Mouse (Mus musculus): ENCODE measurements at regions not wholly inside any gene's neighbourhood (a gene's known extent, or its start where the extent isn't known, plus 50 kb on each side); places are given as distances from the start of the nearest gene placed in this dataset.
"Not testable (repeated sequence)": the region's sequence is repeated elsewhere in the genome, so short reads cannot be mapped to it uniquely, and the experiment has no call there.

DNA sequence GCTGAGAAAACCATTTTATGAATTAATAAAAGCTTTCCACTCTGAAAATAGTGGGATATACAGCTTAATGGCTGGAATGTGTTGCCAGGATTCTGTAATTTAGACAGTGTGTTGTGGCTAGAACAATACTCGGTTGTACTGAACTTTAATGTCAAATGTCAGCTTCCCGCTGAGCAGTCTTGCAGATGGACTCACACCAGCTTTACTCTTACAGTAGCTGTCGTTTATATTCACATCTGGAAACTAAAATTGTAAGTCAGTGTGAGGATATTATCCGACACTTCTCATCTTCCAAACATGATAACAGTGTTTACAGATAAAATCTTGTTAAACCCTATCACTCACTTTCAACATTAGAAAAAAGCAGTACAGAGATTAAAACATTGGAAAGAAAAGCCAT, 328.3 kb upstream of the Gje1 start:
- H3K27ac ChIP-seq (replicated peaks; ENCODE audit: low read depth, low read length): no peak overlapping the region
- no peak overlapping the region for H3K4me2 ChIP-seq (ENCODE audit: low read depth, low read length)
- no peak for ATAC-seq (replicated peaks; ENCODE audit: insufficient number of reproducible peaks, low FRiP score, low TSS enrichment, low read depth)
- H3K27me3 ChIP-seq (ENCODE audit: control insufficient read depth, insufficient read depth, low read length): no peaks in the 10 kb centered on the region
- WGBS: 60% methylated on average over 4 of the region's 4 CpGs
- no peak for DNase-seq (ENCODE audit: low spot score)
- H3K4me1 ChIP-seq (ENCODE audit: control insufficient read depth, insufficient read depth, low read length): no peaks in the 10 kb centered on the region
- H3K9me3 ChIP-seq (replicated peaks; ENCODE audit: control insufficient read depth, low read length): no peaks in the 10 kb centered on the region
- no peak overlapping the region for H3K4me3 ChIP-seq (ENCODE audit: low read depth, low read length)
- H3K9ac ChIP-seq (replicated peaks; ENCODE audit: low read length): no peak overlapping the region
- no peaks in the 10 kb centered on the region for H3K36me3 ChIP-seq (replicated peaks; ENCODE audit: control insufficient read depth, insufficient read depth, low read depth, low read length)

DNA sequence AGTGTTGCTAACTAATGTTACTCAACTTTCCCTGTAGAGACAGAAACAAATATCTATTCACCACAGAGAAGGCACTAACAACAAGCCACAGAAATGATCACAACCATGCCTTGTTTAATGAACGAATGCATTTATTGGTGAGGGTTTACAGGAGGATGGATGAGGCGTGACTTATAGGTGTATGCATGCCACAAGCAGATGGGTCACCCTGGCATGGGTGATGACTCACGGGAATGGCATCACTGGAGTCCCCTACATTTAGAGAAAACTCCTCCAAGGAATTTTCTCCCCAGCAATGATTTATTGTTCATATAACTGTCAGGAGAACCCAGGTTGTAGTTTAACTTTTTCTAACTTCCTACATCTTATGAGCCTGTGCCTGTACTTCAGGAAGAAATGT, 319.6 kb upstream of the Gje1 start:
- Histone ChIP-seq H3K36me3 (replicated peaks; ENCODE audit: control insufficient read depth, insufficient read depth, low read depth, low read length) (no peaks in the 10 kb centered on the region), H3K27ac (replicated peaks; ENCODE audit: low read depth, low read length) (no peak overlapping the region), H3K4me3 (ENCODE audit: low read depth, low read length) (no peak overlapping the region), H3K4me1 (ENCODE audit: control insufficient read depth, insufficient read depth, low read length) (no peaks in the 10 kb centered on the region), H3K4me2 (ENCODE audit: low read depth, low read length) (no peak overlapping the region), H3K9ac (replicated peaks; ENCODE audit: low read length) (no peak overlapping the region), H3K27me3 (ENCODE audit: control insufficient read depth, insufficient read depth, low read length) (no peaks in the 10 kb centered on the region), H3K9me3 (replicated peaks; ENCODE audit: control insufficient read depth, low read length) (no peaks in the 10 kb centered on the region)
- 82% methylated on average over 3 of the region's 3 CpGs for WGBS
- ATAC-seq (replicated peaks; ENCODE audit: insufficient number of reproducible peaks, low FRiP score, low TSS enrichment, low read depth): no peak
- DNase-seq (ENCODE audit: low spot score): no peak

DNA sequence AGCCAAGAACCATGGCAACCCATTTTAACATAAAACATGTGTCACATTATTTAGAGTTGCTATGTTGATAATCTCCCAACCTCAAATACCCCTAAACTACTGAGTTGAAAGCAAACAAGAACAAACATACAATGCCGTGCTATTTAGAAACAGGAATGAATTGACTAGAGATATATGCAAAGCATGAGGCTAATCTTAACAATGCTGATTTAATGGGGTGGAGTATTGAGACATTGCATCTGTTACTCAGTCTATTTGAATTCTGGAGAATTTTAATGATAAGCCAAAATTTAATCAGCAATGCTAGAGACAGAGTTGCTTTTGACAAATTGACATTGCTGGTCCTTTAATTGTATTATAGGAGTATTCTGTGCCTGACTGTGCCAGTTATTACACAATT, 313.5 kb upstream of the Gje1 start:
- Histone ChIP-seq H3K36me3 (replicated peaks; ENCODE audit: control insufficient read depth, insufficient read depth, low read depth, low read length) (no peaks in the 10 kb centered on the region), H3K9ac (replicated peaks; ENCODE audit: low read length) (no peak overlapping the region), H3K4me1 (ENCODE audit: control insufficient read depth, insufficient read depth, low read length) (no peaks in the 10 kb centered on the region), H3K27me3 (ENCODE audit: control insufficient read depth, insufficient read depth, low read length) (no peaks in the 10 kb centered on the region), H3K27ac (replicated peaks; ENCODE audit: low read depth, low read length) (no peak overlapping the region), H3K9me3 (replicated peaks; ENCODE audit: control insufficient read depth, low read length) (no peaks in the 10 kb centered on the region), H3K4me2 (ENCODE audit: low read depth, low read length) (no peak overlapping the region), H3K4me3 (ENCODE audit: low read depth, low read length) (no peak overlapping the region)
- WGBS: 85% methylated on average over 1 of the region's 1 CpGs
- ATAC-seq (replicated peaks; ENCODE audit: insufficient number of reproducible peaks, low FRiP score, low TSS enrichment, low read depth) (no peak), DNase-seq (ENCODE audit: low spot score) (no peak)

DNA sequence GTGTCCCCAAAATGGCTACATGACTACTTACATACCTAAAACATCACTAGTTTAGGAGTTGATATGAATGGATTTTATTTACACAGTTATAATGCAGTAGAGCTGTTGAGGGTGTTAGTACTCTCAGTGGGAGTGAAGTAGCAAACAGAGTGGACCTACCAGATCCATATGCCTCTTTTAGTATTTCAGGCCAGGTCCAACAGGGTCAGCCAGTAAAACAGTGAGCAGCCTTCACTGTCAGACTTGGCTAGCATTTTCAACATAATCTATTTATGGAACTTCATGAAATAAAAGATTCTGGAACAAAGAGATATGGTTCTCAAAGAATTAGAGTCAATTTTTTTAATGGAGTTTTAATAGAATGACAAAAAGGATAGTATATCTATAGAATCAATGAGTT, 311.1 kb upstream of the Gje1 start:
- H3K4me2 ChIP-seq (ENCODE audit: low read depth, low read length): no peak overlapping the region
- no peak for DNase-seq (ENCODE audit: low spot score)
- no peak overlapping the region for H3K9ac ChIP-seq (replicated peaks; ENCODE audit: low read length)
- no peaks in the 10 kb centered on the region for H3K9me3 ChIP-seq (replicated peaks; ENCODE audit: control insufficient read depth, low read length)
- H3K36me3 ChIP-seq (replicated peaks; ENCODE audit: control insufficient read depth, insufficient read depth, low read depth, low read length): no peaks in the 10 kb centered on the region
- no peak for ATAC-seq (replicated peaks; ENCODE audit: insufficient number of reproducible peaks, low FRiP score, low TSS enrichment, low read depth)
- no peaks in the 10 kb centered on the region for H3K4me1 ChIP-seq (ENCODE audit: control insufficient read depth, insufficient read depth, low read length)
- H3K27ac ChIP-seq (replicated peaks; ENCODE audit: low read depth, low read length): no peak overlapping the region
- H3K4me3 ChIP-seq (ENCODE audit: low read depth, low read length): no peak overlapping the region
- no peaks in the 10 kb centered on the region for H3K27me3 ChIP-seq (ENCODE audit: control insufficient read depth, insufficient read depth, low read length)

DNA sequence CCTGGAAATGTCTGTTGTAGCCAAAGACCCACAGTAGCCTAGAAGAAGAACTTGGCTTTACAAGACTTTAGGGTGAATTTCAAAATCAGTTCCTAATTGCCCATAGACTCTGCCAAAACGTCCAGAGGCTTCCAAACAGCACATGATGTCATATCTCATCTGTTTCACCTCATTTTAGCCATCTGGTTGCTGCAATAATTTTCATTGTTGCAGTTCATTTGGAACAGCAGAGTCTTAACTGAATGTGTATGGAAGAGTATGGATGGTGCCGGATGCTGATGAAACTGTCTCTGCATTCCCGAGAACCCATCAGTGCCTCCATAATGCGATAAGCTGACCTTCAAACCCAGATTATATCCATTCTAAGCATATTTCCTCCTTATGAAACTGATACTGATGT, 295.9 kb upstream of the Gje1 start:
- H3K36me3 ChIP-seq (replicated peaks; ENCODE audit: control insufficient read depth, insufficient read depth, low read depth, low read length): no peaks in the 10 kb centered on the region
- H3K4me3 ChIP-seq (ENCODE audit: low read depth, low read length): no peak overlapping the region
- no peak overlapping the region for H3K9ac ChIP-seq (replicated peaks; ENCODE audit: low read length)
- WGBS: 87% methylated on average over 4 of the region's 4 CpGs
- ATAC-seq (replicated peaks; ENCODE audit: insufficient number of reproducible peaks, low FRiP score, low TSS enrichment, low read depth) (no peak), DNase-seq (ENCODE audit: low spot score) (no peak)
- no peaks in the 10 kb centered on the region for H3K9me3 ChIP-seq (replicated peaks; ENCODE audit: control insufficient read depth, low read length)
- no peak overlapping the region for H3K27ac ChIP-seq (replicated peaks; ENCODE audit: low read depth, low read length)
- no peak overlapping the region for H3K4me2 ChIP-seq (ENCODE audit: low read depth, low read length)
- no peaks in the 10 kb centered on the region for H3K27me3 ChIP-seq (ENCODE audit: control insufficient read depth, insufficient read depth, low read length)
- H3K4me1 ChIP-seq (ENCODE audit: control insufficient read depth, insufficient read depth, low read length): no peaks in the 10 kb centered on the region

DNA sequence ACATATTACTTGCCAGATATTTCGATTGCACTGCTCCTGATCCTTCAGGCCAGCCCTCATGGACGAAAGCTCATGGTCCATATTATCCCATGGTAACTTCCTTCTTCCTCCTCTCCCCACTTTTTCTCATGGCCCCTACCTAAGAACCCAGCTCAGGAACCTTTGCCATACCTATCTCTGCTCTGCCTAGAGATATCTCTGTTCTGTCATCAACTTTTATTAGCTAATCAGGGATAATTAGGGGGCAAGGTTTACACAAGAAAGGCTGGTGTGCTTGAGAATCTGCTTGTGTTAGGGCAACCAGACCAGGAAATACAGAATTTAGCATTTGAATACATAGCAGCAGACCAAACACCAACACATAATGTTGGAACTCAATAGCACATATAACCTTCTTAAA, 278.4 kb upstream of the Gje1 start:
- DNase-seq (ENCODE audit: low spot score): no peak
- H3K36me3 ChIP-seq (replicated peaks; ENCODE audit: control insufficient read depth, insufficient read depth, low read depth, low read length): no peaks in the 10 kb centered on the region
- no peaks in the 10 kb centered on the region for H3K4me1 ChIP-seq (ENCODE audit: control insufficient read depth, insufficient read depth, low read length)
- no peak overlapping the region for H3K9ac ChIP-seq (replicated peaks; ENCODE audit: low read length)
- no peak overlapping the region for H3K4me2 ChIP-seq (ENCODE audit: low read depth, low read length)
- no peak for ATAC-seq (replicated peaks; ENCODE audit: insufficient number of reproducible peaks, low FRiP score, low TSS enrichment, low read depth)
- H3K9me3 ChIP-seq (replicated peaks; ENCODE audit: control insufficient read depth, low read length): no peaks in the 10 kb centered on the region
- H3K27me3 ChIP-seq (ENCODE audit: control insufficient read depth, insufficient read depth, low read length): no peaks in the 10 kb centered on the region
- no peak overlapping the region for H3K4me3 ChIP-seq (ENCODE audit: low read depth, low read length)
- H3K27ac ChIP-seq (replicated peaks; ENCODE audit: low read depth, low read length): no peak overlapping the region
- WGBS: 83% methylated on average over 2 of the region's 2 CpGs

DNA sequence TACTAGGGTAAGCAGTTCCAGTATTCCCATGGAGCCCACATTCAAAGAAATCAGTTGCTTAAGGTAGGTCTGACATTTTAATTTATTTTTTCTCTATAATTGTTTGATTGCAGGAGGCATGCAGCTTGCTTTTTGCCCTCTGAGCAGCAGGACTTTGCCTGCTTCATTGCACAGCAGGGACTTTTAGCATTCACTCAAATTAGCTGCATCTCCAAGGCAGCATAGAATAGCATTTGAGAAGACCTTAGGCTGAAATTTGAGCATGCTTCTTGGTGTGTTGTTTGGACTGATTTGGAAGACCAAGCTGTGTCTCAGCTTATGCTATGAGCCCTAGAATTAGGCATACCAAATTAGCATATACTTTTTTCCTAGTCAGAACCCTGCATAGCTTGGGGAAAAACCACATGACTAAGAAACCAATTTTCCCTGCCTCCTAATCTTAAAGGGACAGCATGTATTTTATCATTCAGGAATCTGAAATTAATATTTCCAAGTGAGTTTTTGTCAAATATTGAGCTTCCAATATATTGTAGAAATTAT, 271.7 kb upstream of the Gje1 start:
- Histone ChIP-seq H3K9me3 (replicated peaks; ENCODE audit: control insufficient read depth, low read length) (no peaks in the 10 kb centered on the region), H3K4me3 (ENCODE audit: low read depth, low read length) (no peak overlapping the region), H3K27ac (replicated peaks; ENCODE audit: low read depth, low read length) (no peak overlapping the region), H3K36me3 (replicated peaks; ENCODE audit: control insufficient read depth, insufficient read depth, low read depth, low read length) (no peaks in the 10 kb centered on the region), H3K27me3 (ENCODE audit: control insufficient read depth, insufficient read depth, low read length) (no peaks in the 10 kb centered on the region), H3K4me1 (ENCODE audit: control insufficient read depth, insufficient read depth, low read length) (no peaks in the 10 kb centered on the region), H3K4me2 (ENCODE audit: low read depth, low read length) (no peak overlapping the region), H3K9ac (replicated peaks; ENCODE audit: low read length) (no peak overlapping the region)
- no peak for DNase-seq (ENCODE audit: low spot score)
- no peak for ATAC-seq (replicated peaks; ENCODE audit: insufficient number of reproducible peaks, low FRiP score, low TSS enrichment, low read depth)

DNA sequence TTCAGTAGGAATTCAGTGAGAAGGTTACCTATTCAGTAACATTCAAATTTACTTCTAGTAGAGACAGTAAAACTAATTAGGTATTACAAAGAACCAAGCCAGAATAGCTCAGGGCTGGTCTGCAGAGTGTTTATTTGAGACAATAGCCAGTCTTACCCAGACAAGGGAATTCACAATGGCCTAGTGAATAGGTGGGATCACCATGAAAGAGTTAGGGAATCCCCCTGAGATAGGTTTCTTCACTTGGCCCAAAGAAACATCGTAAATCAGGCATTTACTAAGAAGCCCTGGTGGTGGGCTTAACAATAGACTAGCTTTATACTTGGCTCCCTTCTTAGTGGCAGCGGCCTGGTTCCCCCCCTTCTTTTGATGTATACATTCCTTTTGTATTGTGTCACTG, 268.6 kb upstream of the Gje1 start:
- not testable (repeated sequence) for H3K27me3 ChIP-seq (ENCODE audit: control insufficient read depth, insufficient read depth, low read length); DNase-seq (ENCODE audit: low spot score); H3K9me3 ChIP-seq (replicated peaks; ENCODE audit: control insufficient read depth, low read length); H3K36me3 ChIP-seq (replicated peaks; ENCODE audit: control insufficient read depth, insufficient read depth, low read depth, low read length); H3K27ac ChIP-seq (replicated peaks; ENCODE audit: low read depth, low read length); H3K4me2 ChIP-seq (ENCODE audit: low read depth, low read length); H3K4me3 ChIP-seq (ENCODE audit: low read depth, low read length); ATAC-seq (replicated peaks; ENCODE audit: insufficient number of reproducible peaks, low FRiP score, low TSS enrichment, low read depth); H3K4me1 ChIP-seq (ENCODE audit: control insufficient read depth, insufficient read depth, low read length); H3K9ac ChIP-seq (replicated peaks; ENCODE audit: low read length)
- WGBS: 41% methylated on average over 2 of the region's 2 CpGs

All from embryonic facial prominence, embryonic 11.5 days (tissue).